Mouse (Mus musculus): ENCODE results near the gene Fkbp2.

Fkbp2 gene

DNA sequence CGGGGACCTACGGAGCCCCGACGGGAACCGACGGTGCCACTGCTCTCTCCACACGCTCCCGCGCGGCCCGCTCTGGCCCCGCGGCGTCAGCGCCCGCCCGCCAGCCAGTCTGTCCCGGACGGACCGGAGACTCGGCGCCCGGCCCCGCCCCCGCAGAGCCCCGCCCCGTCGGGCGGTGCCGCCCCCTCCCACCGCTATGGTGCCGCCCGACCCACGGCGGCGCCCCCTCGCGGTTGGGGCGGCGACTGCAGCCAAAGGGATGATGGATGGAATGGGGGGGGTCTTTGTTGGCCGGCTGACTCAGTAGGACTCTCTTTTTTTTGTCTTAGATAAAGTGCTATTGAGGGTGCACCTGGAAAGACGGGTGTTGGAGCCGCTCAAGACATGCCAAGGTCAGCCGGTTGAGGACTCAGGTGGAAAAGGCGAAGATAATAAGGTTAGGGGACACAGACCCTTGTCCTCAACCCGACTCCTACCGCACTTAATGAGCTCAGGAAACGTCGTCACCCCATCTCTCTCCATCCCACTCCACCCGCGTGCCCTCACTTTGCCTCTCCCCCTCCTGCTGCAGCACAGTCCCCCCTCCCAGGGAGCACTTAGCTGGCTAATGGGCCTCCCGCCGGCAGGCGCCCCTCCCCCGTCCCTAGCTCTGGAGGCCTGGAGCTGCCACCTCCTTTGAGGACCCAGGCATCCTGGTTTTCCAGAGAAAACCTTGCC lies 10.5 kb downstream of the Fkbp2 start:
- DNase-seq, result no peak

GRCm38 (mm10) chr19:6969291-6969664 lies 11.0 kb downstream of the Fkbp2 start:
- DNase-seq, result no peak

DNA sequence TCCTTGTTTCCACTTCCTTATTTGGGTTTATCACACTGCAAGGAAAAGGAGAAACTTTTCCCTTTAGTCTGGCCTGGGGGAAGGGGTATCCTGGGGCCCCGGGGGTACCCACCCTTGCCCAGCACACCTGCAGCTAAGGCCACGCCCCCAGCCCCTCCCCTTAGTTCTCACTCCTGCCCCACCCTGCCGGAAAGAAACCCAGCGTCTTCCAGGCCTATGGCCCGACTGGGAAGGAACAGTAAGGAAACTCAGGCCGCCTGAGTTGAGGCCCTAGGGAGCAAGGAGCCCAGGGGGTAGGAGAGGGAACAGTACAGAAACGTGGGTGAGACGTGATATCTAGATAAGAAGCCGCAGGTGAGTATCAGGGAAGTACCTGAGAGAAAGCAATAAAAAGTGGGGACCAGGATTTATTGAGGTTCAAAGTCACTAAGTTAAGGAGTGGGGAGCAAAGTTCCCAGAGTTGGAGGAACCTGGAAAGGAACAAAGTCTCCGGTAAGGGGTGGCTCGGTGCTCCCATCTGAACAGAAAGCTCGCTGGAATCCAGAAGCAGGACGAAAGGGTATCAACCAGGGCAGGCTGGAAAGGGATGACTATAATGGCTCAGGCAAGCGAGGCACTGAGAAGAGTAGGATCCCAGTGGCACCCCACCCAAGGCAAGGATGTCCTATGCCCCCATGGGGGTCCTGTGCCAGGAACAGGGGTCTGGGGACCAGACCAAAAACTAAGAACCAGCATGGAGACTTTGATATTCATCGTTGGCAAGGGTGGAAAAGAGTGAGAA lies 11.6 kb downstream of the Fkbp2 start:
- no peak for DNase-seq

DNA sequence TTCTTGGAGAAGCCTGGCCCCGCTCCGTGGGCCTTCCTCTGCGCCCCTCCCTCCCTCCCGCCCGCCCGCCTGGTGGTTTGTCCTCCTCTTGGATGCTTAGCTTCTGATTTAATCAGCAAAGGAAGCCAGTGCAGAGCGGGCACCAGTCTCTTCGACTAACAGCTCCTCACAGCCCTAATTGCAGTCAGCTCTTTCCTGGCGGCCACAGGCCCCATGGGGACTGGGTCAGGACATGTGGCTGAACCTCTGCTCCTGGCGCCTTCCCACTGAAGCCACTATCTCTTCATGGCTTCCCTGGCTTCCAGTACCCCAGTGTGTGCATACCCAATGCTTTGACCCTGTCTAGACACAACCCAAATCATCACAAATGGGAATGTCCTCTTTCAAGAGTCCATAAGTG lies 23.8 kb downstream of the Fkbp2 start:
- DNase-seq, result no peak

- peak; percentile 42 for DNase-seq
These were observed 24.9 kb downstream of the Fkbp2 start for GRCm38 (mm10) chr19:6955424-6955823.

- peak; percentile 72 for DNase-seq
These were observed 26.3 kb downstream of the Fkbp2 start for GRCm38 (mm10) chr19:6954046-6954445.

DNA sequence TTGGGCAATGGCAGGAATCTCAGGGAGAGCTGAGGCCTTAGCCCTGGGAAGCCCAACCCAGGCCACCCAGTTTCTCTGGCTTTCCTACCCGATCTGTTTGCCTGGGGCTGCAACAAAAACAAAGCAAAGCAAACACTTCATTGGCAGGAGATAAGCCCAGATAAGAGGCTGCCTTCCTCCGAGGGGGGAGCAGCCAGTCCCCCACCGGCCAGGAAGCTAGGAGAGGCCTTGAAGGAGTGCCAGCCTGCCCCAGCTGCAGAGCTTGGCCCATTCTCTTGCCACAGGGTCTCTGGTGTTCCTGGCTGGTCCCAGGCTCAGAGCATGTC lies 27.6 kb downstream of the Fkbp2 start:
- peak; percentile 65 for DNase-seq

DNA sequence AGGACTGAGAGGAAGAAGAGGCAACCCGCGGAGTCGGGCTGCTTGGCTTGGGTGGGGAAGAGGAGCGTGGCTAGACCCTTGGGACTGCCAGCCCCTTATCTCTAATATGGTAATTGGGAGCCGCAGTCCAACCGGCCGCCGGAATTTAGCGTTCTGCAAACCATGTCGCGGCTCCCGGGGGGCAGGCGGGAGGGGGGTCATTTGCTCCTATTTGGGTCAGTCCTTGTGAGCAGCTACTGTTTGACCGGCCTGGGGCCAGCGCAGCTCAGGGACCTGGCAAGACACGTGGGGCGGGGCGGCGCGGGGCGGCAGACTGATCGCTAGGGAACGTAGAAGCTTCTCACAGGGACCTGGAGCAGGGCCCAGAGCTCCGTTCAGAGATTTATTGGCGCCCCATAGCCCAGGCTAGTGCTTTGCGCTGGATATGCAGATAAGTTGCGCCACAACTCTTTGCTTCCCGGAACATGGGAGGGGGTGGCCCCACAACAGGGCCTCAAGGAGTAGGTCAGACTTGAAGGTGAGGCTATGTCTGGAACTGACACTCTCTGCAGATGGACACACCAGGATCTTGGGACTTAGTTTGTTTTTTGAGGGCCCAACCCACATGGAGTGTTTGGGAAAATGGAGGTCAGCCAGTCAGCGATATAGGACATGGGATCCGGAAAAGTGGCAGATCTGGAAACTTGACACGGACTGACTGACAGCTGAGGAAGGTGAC lies 28.1 kb downstream of the Fkbp2 start:
- peak; percentile 89 for DNase-seq

DNA sequence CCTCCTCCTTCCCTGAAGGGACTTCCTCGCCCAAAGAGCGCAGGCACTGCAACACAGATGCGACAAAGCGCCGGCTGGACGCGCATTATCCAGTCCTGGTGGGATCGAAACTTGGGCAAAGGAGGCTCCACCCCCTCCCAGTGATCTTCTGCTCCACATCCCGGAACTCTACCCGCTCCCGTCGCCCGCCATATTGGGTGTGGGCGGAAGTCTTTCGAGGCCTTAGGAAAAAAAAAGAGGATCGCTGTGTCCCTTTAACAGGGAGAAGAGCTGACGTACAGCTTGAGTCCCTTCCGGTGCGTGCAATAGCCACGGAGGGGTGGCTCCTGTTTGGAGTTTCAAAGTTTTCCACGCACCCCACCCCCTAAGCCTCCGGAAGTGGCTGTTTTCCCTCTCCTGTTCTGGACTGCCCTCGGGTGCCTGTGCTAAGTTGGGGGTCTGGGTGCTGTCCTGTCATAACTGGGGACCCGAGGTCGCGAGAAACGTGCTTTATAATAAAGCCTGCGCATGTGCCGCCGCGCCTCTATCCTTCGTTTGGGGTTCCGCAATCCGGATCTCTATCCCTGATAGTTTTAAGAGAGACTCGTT lies 28.8 kb downstream of the Fkbp2 start:
- DNase-seq, result peak; percentile 94

DNA sequence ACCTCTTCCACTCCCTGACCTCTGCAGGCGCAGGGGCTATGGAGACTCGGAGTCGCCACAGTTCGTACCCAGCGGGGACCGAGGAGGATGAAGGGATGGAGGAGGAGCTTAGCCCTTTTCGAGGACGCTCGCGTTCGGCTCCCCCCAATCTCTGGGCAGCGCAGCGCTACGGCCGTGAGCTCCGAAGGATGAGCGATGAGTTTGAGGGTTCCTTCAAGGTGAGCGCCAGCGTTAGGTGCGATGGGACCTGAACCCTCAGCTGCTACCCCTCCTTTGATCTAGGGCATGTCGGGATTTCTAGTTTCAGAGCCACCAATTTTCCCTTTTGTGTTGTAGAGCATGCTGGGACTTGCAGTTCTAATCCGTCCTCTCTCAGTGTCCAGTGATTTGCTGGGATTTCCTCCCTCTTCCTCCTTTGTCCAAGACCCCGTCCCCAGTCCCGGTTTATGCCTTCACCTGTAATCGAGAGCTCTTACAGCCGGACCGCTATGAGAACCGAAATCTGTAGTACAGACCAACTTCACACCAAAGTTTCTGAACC lies 29.6 kb downstream of the Fkbp2 start:
- peak; percentile 72 for DNase-seq

GRCm38 (mm10) chr19:6949951-6950350 lies 30.4 kb downstream of the Fkbp2 start:
- DNase-seq, result peak; percentile 35

GRCm38 (mm10) chr19:6949532-6949931 lies 30.8 kb downstream of the Fkbp2 start:
- peak; percentile 46 for DNase-seq

DNA sequence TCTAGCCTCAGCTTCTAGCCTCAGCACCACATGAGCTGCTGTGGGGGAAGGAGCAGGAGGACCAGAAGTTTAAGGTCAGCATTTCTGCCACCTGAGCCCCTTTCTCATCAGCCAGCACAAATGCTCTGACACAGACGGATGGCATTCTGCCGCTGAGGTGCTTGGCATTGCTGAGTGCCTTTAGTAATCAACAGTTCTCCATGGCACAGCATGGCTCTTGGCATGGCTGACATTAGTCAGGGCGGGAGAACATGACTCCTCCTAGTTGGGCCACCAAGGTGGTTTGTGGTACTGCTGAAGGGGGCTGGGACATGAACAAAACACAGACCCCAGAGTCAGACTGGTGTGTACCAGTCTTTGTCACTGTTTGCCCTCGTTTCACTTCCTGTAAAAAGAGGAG lies 32.1 kb downstream of the Fkbp2 start:
- peak; percentile 88 for DNase-seq

- no peak for DNase-seq
These were observed 32.6 kb downstream of the Fkbp2 start for GRCm38 (mm10) chr19:6947742-6948141.

- DNase-seq, result peak; percentile 68
These were observed 36.6 kb downstream of the Fkbp2 start for GRCm38 (mm10) chr19:6943709-6944108.

DNA sequence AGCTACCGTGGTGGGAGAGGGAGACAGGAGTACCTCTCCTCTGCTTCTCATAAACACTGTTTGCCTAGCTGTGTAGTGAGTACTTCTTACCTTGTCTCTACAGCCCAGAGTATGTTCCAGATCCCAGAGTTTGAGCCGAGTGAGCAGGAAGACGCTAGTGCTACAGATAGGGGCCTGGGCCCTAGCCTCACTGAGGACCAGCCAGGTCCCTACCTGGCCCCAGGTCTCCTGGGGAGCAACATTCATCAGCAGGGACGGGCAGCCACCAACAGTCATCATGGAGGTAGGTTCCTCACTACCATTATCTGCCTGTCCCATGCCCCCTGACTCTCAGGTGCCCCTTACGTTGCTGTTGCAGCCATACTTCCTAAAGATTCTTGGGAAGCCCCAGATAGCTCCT lies 37.5 kb downstream of the Fkbp2 start:
- peak; percentile 63 for DNase-seq

GRCm38 (mm10) chr19:6942249-6942691 lies 38.0 kb downstream of the Fkbp2 start, which contains the start of gene Gpr137:
Gene Gpr137, minus strand, starts transcription at chr19:6942480.
- peak; percentile 94 for DNase-seq

DNA sequence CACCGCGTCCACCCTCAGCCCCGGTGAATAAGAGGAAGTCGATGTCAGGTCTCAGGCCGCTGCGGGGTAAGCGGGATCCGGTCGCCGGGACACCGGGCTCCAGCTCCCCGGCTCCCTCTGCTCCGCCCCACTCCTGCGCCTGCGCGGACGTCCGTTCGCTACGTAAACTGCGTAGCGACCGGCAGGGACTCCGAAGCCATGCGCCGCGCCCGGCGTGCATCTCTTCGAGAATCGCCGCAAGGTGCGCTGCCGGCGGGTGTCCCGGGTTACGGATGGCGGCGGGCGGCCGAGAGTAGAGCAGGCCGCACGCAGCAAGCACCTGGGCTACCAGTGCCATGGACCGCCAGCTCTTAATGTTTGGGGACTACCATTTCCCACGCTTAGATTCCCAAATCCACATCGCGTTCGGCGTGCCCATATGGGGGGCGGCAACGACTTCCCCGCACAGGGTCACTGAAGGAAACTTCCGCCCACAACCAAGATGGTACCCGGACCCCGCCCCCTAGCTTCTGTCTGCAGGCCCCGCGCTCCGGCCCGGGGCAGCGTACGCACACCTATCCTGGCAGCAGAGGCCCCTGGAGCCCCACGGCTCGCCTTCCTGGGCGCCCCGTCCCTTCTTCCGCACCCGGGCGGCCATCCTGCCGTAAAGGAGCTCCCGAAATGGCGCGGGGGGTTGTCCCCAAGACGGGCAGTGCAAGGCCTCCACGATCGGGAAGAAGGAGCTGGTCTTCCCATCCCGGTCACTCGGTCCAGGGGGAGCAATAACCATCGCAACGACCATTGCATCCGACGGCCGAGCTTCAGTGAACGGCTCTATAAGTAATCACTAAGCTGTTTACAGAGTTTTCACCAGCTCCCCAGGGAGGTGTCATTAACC lies 38.7 kb downstream of the Fkbp2 start, which contains the start of gene Bad:
Gene Bad (plus strand): TSS at position 490 of the 877 bp plus-strand sequence.
- peak; percentile 90 for DNase-seq

- DNase-seq, result peak; percentile 73
These were observed 39.6 kb downstream of the Fkbp2 start for GRCm38 (mm10) chr19:6940396-6941351.
